Mouse (Mus musculus) heart, embryonic 16.5 days (tissue): ENCODE measurements at regions not wholly inside any gene's neighbourhood (a gene's known extent, or its start where the extent isn't known, plus 50 kb on each side); places are given as distances from the start of the nearest gene placed in this dataset.
A peak's percentile ranks its signal among the peaks of the same experiment; 100 is the strongest.

ENCODE experiments used
- ATAC-seq: fragments of 200-750 bp; cut with Nextera tagmentation; replicated peaks from 2 replicates; pipeline ENCODE4 v1.8.0; 2017; ENCODE audit warnings: moderate number of reproducible peaks; ENCODE audit not compliant: insufficient read depth, low FRiP score; ENCODE audit errors: extremely low read depth
- H3K27ac ChIP-seq: fragments of 300-500 bp; sonication (generic); 2 replicates; pipeline ENCODE4 v1.5.1; 2014; ENCODE audit warnings: mild to moderate bottlenecking, low read length, control low read depth, moderate library complexity
- H3K27me3 ChIP-seq: fragments of 300-500 bp; sonication (generic); 2 replicates; pipeline ENCODE4 v1.6.1; 2014; ENCODE audit warnings: low read length, mixed read lengths; ENCODE audit not compliant: control insufficient read depth, insufficient read depth
- H3K36me3 ChIP-seq: fragments of 300-500 bp; sonication (generic); 2 replicates; pipeline ENCODE4 v1.6.1; 2014; ENCODE audit not compliant: control insufficient read depth, insufficient read depth
- H3K4me1 ChIP-seq: fragments of 300-500 bp; sonication (generic); 2 replicates; pipeline ENCODE4 v1.6.1; 2014; ENCODE audit warnings: low read length, mixed read lengths; ENCODE audit not compliant: control insufficient read depth, insufficient read depth
- H3K4me2 ChIP-seq: fragments of 300-500 bp; sonication (generic); 2 replicates; pipeline ENCODE4 v1.6.1; 2014; ENCODE audit warnings: low read depth, mild to moderate bottlenecking, control low read depth, low read length
- H3K4me3 ChIP-seq: fragments of 300-500 bp; sonication (generic); 2 replicates; pipeline ENCODE4 v1.5.1; 2014; ENCODE audit warnings: mild to moderate bottlenecking, control low read depth, low read length
- H3K9ac ChIP-seq: fragments of 300-500 bp; sonication (generic); 2 replicates; pipeline ENCODE4 v1.6.1; 2014; ENCODE audit warnings: low read length, control low read depth
- H3K9me3 ChIP-seq: fragments of 300-500 bp; sonication (generic); replicated peaks from 2 replicates; pipeline ENCODE4 v1.6.1; 2016; ENCODE audit warnings: low read length; ENCODE audit not compliant: control insufficient read depth
- WGBS: fragments of 180-500 bp; shearing (Covaris S2); extraction: QIAGEN DNeasy Blood & Tissue Kit; methylation state at CpG from one replicate; pipeline ENCODE4 v1.1.7; 2014; 5-methylcytosine and 5-hydroxymethylcytosine counted together

DNA sequence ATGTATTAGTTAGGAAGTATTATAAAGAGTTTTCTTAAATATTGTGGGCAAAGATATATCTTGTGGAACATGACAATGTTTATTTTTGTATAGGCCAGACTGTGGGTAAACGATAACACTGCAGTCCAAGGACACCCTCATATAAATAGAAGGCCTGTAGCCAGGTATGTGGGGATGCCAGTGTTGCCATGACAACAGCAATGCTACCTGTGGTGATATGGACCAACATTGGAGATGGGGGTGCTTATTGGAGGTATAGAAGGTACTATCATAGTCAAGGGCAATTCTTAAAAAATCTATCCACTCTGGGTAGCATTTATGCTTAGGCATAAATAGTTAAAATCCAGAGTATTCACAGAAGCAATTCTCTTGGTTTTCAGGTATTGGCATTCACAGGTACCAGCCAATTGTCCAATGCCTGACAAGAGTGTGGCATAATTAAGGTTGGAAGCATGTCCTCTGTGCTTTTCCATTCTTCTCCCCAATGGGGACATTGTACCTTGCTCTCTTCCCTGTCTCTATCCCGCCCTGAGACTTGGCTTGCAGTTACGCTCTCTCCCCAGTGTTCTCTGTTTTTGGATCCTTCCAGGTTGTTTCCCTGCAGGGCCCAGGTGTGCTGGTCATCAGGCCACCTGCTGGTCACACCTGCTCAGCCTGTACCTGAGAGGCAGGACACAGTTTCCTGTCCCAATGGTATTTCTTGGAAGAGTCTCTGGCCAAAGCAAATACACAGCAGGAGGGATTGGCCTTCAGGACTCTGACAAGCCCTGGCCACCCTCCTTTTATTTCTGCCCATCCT, 146.1 kb upstream of the Astn2 start:
- no peak for ATAC-seq
- H3K27me3 ChIP-seq: no peaks in the 10 kb centered on the region
- H3K4me2 ChIP-seq: no peak overlapping the region
- H3K4me3 ChIP-seq: no peak overlapping the region
- no peak overlapping the region for H3K9ac ChIP-seq
- 71% methylated on average over 3 of the region's 3 CpGs for WGBS
- no peaks in the 10 kb centered on the region for H3K4me1 ChIP-seq
- no peak overlapping the region for H3K27ac ChIP-seq
- H3K36me3 ChIP-seq: no peaks in the 10 kb centered on the region
- no peaks in the 10 kb centered on the region for H3K9me3 ChIP-seq

DNA sequence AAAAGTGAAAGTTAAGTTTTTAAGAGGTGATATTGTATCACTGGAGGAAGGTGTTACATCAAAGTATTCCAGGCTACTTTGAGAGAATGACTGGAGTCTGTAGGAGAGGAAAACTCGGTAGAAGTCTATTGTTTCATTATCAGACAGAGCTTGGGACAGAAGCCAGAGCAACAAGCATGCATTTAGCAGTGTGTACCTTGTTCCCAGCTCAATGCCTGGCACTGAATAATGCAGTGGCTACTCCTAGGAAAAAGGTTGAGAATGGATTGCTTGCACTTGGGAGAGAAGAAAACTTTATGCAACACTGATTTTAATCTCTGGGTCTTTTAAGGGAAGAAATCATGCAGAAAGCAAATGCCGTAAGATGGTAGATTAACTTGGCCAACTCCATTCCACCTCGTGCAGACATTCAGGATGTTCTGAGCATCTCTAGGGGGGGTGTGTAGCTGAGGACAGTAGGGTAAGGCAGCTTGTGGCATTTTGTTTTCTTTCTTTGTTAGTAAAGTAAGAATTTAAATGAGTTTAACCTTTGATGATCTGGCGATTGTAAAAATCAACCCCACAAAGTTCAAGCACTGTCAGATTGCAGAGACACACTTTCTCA, 138.5 kb upstream of the Astn2 start:
- WGBS: 51% methylated on average over 4 of the region's 4 CpGs
- ATAC-seq: no peak

GRCm38 (mm10) chr4:66524456-66524855, 120.0 kb upstream of the Astn2 start:
- ATAC-seq: no peak
- 72% methylated on average over 5 of the region's 5 CpGs for WGBS
- no peaks in the 10 kb centered on the region for H3K4me1 ChIP-seq

More for the DNA sequence above, 138.5 kb upstream of the Astn2 start:
- Histone ChIP-seq H3K4me1 (peaks cover 4% of the 10 kb centered on the region), H3K27me3 (no peaks in the 10 kb centered on the region), H3K9me3 (no peaks in the 10 kb centered on the region), H3K27ac (no peak overlapping the region), H3K9ac (no peak overlapping the region), H3K36me3 (no peaks in the 10 kb centered on the region), H3K4me3 (no peak overlapping the region), H3K4me2 (no peak overlapping the region)

GRCm38 (mm10) chr4:66523886-66524245, 119.5 kb upstream of the Astn2 start:
- H3K27me3 ChIP-seq: no peaks in the 10 kb centered on the region
- H3K36me3 ChIP-seq: no peaks in the 10 kb centered on the region
- no peak overlapping the region for H3K9ac ChIP-seq
- ATAC-seq: no peak
- no peaks in the 10 kb centered on the region for H3K9me3 ChIP-seq
- no peaks in the 10 kb centered on the region for H3K4me1 ChIP-seq
- H3K27ac ChIP-seq: no peak overlapping the region
- WGBS: 46% methylated on average over 2 of the region's 2 CpGs
- H3K4me2 ChIP-seq: no peak overlapping the region
- no peak overlapping the region for H3K4me3 ChIP-seq

More at GRCm38 (mm10) chr4:66524456-66524855, 120.0 kb upstream of the Astn2 start:
- H3K9ac ChIP-seq: no peak overlapping the region
- H3K4me3 ChIP-seq: no peak overlapping the region
- H3K9me3 ChIP-seq: no peaks in the 10 kb centered on the region
- no peak overlapping the region for H3K27ac ChIP-seq
- no peaks in the 10 kb centered on the region for H3K36me3 ChIP-seq
- H3K4me2 ChIP-seq: no peak overlapping the region
- H3K27me3 ChIP-seq: no peaks in the 10 kb centered on the region

- Histone ChIP-seq H3K4me3 (no peak overlapping the region), H3K9me3 (no peaks in the 10 kb centered on the region), H3K4me1 (no peaks in the 10 kb centered on the region), H3K9ac (no peak overlapping the region), H3K27ac (no peak overlapping the region), H3K4me2 (no peak overlapping the region), H3K27me3 (no peaks in the 10 kb centered on the region), H3K36me3 (no peaks in the 10 kb centered on the region)
- 42% methylated on average over 8 of the region's 8 CpGs for WGBS
- ATAC-seq: no peak
Observed at GRCm38 (mm10) chr4:66523238-66523885, 119.0 kb upstream of the Astn2 start.

GRCm38 (mm10) chr4:66522097-66522809, 117.8 kb upstream of the Astn2 start:
- Histone ChIP-seq H3K9ac (no peak overlapping the region), H3K36me3 (no peaks in the 10 kb centered on the region), H3K4me2 (no peak overlapping the region), H3K4me3 (no peak overlapping the region), H3K9me3 (no peaks in the 10 kb centered on the region), H3K4me1 (no peaks in the 10 kb centered on the region), H3K27ac (no peak overlapping the region), H3K27me3 (no peaks in the 10 kb centered on the region)
- ATAC-seq: no peak
- WGBS: 47% methylated on average over 2 of the region's 2 CpGs

DNA sequence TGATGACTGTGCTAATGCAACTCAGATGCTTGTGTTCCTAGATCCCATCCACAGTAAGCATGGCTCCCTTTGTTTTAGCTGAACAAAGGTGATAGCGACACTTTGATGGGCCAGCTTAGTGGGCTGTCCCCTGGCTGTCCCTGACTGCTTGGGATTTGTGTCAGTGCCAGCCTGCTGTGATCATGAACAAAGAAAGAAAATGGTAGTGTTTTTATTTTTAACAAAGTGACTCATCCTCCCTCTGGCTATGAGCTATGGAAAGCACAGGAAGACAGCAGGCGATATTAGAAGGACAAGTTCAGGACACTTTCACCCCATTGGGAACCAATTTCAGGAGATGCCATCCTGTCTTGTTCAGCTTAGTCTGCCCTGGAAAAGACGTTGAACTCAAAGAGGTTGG, 116.4 kb upstream of the Astn2 start:
- no peaks in the 10 kb centered on the region for H3K4me1 ChIP-seq
- H3K27ac ChIP-seq: no peak overlapping the region
- H3K4me2 ChIP-seq: no peak overlapping the region
- 63% methylated on average over 3 of the region's 3 CpGs for WGBS
- no peaks in the 10 kb centered on the region for H3K9me3 ChIP-seq
- H3K4me3 ChIP-seq: no peak overlapping the region
- H3K27me3 ChIP-seq: no peaks in the 10 kb centered on the region
- H3K36me3 ChIP-seq: no peaks in the 10 kb centered on the region
- no peak overlapping the region for H3K9ac ChIP-seq
- ATAC-seq: no peak

DNA sequence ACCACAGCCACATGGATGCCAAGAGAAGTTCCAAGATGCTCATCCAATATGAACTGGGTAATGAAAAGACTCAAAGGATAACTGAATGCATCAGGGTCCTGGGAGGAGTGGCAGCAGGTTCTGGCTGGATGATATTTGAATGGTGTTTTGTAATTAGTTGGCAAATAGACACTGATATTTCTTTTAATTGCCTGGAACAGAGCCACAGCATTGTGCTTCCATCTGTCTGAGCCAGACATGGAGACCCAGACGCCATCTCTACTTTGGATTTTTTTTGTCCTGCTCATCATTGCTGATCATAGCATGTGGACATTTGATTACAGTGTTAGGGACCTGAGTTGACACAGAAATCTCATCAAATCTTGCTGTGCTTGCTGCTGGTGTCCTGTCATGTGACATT, 111.4 kb upstream of the Astn2 start:
- WGBS: 88% methylated on average over 1 of the region's 1 CpGs
- H3K27me3 ChIP-seq: no peaks in the 10 kb centered on the region

GRCm38 (mm10) chr4:66483496-66483895, 79.1 kb upstream of the Astn2 start:
- no peaks in the 10 kb centered on the region for H3K27me3 ChIP-seq
- no peak overlapping the region for H3K4me2 ChIP-seq
- H3K4me1 ChIP-seq: peaks cover 12% of the 10 kb centered on the region
- no peak overlapping the region for H3K9ac ChIP-seq
- H3K4me3 ChIP-seq: no peak overlapping the region
- H3K9me3 ChIP-seq: no peaks in the 10 kb centered on the region
- peak overlapping the region; percentile 61 for H3K27ac ChIP-seq
- WGBS: 50% methylated on average over 6 of the region's 6 CpGs
- no peak for ATAC-seq
- H3K36me3 ChIP-seq: no peaks in the 10 kb centered on the region

More for the DNA sequence above, 111.4 kb upstream of the Astn2 start:
- no peak overlapping the region for H3K4me2 ChIP-seq
- no peak overlapping the region for H3K9ac ChIP-seq
- H3K9me3 ChIP-seq: no peaks in the 10 kb centered on the region
- ATAC-seq: no peak
- H3K27ac ChIP-seq: no peak overlapping the region
- no peaks in the 10 kb centered on the region for H3K36me3 ChIP-seq
- no peaks in the 10 kb centered on the region for H3K4me1 ChIP-seq
- no peak overlapping the region for H3K4me3 ChIP-seq
